8 mouse cellular contexts compared by ENCODE assay signal in genomic region chr7:139648107-139648824, GRCm38 (mm10). TPM values are rescaled to one million over a fixed set of nuclear protein-coding genes. Genes with fewer than 3 reads are reported as not detected.
A peak's percentile ranks its signal among the peaks of the same experiment; 100 is the strongest.
DNase-seq lines count a peak whose midpoint lies in the region; ATAC-seq and TF ChIP-seq lines count a peak whose summit lies in the region.

No protein-coding gene starts in this region.

- H3K4me1 ChIP-seq in forebrain, embryonic 11.5 days (replicated peaks; ENCODE audit: control insufficient read depth, insufficient read depth, low read length): no peaks in the 10 kb centered on the region

- no peak overlapping the region for H3K4me3 ChIP-seq in forebrain, embryonic 11.5 days (ENCODE audit: low read depth, low read length)

- peak; percentile 41 for DNase-seq in MEL-GATA-1-ER (ENCODE audit: extremely low read depth, low read depth)
- peak; percentile 94 for DNase-seq in brain, embryonic 14.5 days (ENCODE audit: low read depth)
- peak; percentile 93 for DNase-seq in forebrain, embryonic 11.5 days (ENCODE audit: low spot score)
- peak; percentile 96 for DNase-seq in heart, postnatal 4 days
- DNase-seq in layer of hippocampus, postnatal 10 days (ENCODE audit: low spot score in 2 of 2): peak; percentile 98 to 99
- peak; percentile 83 for DNase-seq in right cerebral cortex, postnatal 25 days
- DNase-seq in urinary bladder, postnatal 4 days (ENCODE audit: low spot score in 2 of 2): peak; percentile 74 to 93

- ATAC-seq in forebrain, embryonic 11.5 days (replicated peaks; ENCODE audit: low FRiP score): 0 out of 2 replicates have a peak, but pooled peaks have one; percentile 30
- peak; percentile 98 for ATAC-seq in megakaryocyte progenitor cell, adult 5-6 weeks (replicated peaks; ENCODE audit: poor library complexity)

- TF ChIP-seq POLR2A in brain, embryonic 14.5 days (IDR thresholded peaks at IDR 0.05; ENCODE audit: borderline replicate concordance, extremely low read depth, insufficient read depth, insufficient read length, poor library complexity, severe bottlenecking): no peak

- H3K9ac ChIP-seq in forebrain, embryonic 11.5 days (ENCODE audit: low read length): no peak overlapping the region

- no peak overlapping the region for H3K27ac ChIP-seq in forebrain, embryonic 11.5 days (ENCODE audit: low read depth, low read length)

- no peaks in the 10 kb centered on the region for H3K9me3 ChIP-seq in forebrain, embryonic 11.5 days (ENCODE audit: control insufficient read depth, low read length)

- H3K27me3 ChIP-seq in forebrain, embryonic 11.5 days (ENCODE audit: control insufficient read depth, insufficient read depth, low read length): no peaks in the 10 kb centered on the region

- peak; percentile 95 for TF ChIP-seq CTCF in brain, embryonic 14.5 days (IDR thresholded peaks at IDR 0.05; ENCODE audit: borderline replicate concordance, extremely low read depth, insufficient read depth, insufficient read length)

- 44% methylated on average over 10 of the region's 10 CpGs for WGBS in forebrain, embryonic 11.5 days

- no peaks in the 10 kb centered on the region for H3K36me3 ChIP-seq in forebrain, embryonic 11.5 days (ENCODE audit: control insufficient read depth, insufficient read depth, low read length)

- H3K4me2 ChIP-seq in forebrain, embryonic 11.5 days (ENCODE audit: low read depth, low read length, severe bottlenecking): no peak overlapping the region

RNA-seq across cellular contexts. Expression of gene Cfap46, which starts 35.4 kb away (rescaled TPM):
- 3.4 and 4.6 TPM in 2 replicates for polyA plus RNA-seq in brain, embryonic 14.5 days (2012; rRNA removed)
- 0.59 and 0.81 TPM in 2 replicates for polyA plus RNA-seq in forebrain, embryonic 11.5 days (2014; fragmentation: Nextera tagmentation; extraction: Ambion mirVana)
- not detected for total RNA-seq in heart, postnatal 4 days (2021)
- 1 to 10 TPM; 3.4 to 3.9 TPM for total RNA-seq in layer of hippocampus, postnatal 10 days (2021)
- total RNA-seq in megakaryocyte progenitor cell, adult 5-6 weeks (2015): not detected in 2 replicates
- total RNA-seq in megakaryocyte progenitor cell, adult 5-6 weeks (2017): not detected in 2 replicates

Comparison
In these comparisons a context has a peak if more than half of its experiments do, and no peak if none do; other contexts are left out.
1. DNase-seq: peak in every context shown above with its lines; median percentile 98 in layer of hippocampus, postnatal 10 days; 96 in heart, postnatal 4 days; 94 in brain, embryonic 14.5 days; 93 in forebrain, embryonic 11.5 days; 84 in urinary bladder, postnatal 4 days; 83 in right cerebral cortex, postnatal 25 days; 41 in MEL-GATA-1-ER.
2. RNA of gene Cfap46, which starts 35.4 kb away (total RNA-seq): 3.4 to 3.9 TPM in layer of hippocampus, postnatal 10 days; not detected in heart, postnatal 4 days and not detected in megakaryocyte progenitor cell, adult 5-6 weeks; every median in the first group is over 4 times any median in the second.